Mouse (Mus musculus) cerebellum, adult 2 months (tissue): Measurements from ENCODE around the gene Gjd3.

ENCODE experiments used
- CTCF ChIP-seq: fragments of 200-500 bp; IDR thresholded peaks from 2 replicates; pipeline ENCODE4 v1.5.1; 2011; ENCODE audit warnings: low read depth, mild to moderate bottlenecking, control low read depth, low read length, moderate library complexity, borderline replicate concordance; ENCODE audit not compliant: insufficient read depth
- POLR2A ChIP-seq: fragments of 200-500 bp; IDR thresholded peaks from 2 replicates; pipeline ENCODE4 v1.6.1; 2011; ENCODE audit warnings: low read length, control low read depth, borderline replicate concordance; ENCODE audit not compliant: insufficient read depth

- no peak for TF ChIP-seq CTCF
- TF ChIP-seq POLR2A = no peak
Measured at GRCm38 (mm10) chr11:98962421-98963095, 20.3 kb downstream of the Gjd3 start.
